Mouse (Mus musculus): ENCODE data around the gene Msh6. TPM values are rescaled to one million over a fixed set of nuclear protein-coding genes. Genes with fewer than 3 reads are reported as not detected.
"Not testable (repeated sequence)": the region's sequence is repeated elsewhere in the genome, so short reads cannot be mapped to it uniquely, and the experiment has no call there.

Gene Msh6
- polyA plus RNA-seq, 1 experiment from 2014 or later = 70.4 TPM

DNA sequence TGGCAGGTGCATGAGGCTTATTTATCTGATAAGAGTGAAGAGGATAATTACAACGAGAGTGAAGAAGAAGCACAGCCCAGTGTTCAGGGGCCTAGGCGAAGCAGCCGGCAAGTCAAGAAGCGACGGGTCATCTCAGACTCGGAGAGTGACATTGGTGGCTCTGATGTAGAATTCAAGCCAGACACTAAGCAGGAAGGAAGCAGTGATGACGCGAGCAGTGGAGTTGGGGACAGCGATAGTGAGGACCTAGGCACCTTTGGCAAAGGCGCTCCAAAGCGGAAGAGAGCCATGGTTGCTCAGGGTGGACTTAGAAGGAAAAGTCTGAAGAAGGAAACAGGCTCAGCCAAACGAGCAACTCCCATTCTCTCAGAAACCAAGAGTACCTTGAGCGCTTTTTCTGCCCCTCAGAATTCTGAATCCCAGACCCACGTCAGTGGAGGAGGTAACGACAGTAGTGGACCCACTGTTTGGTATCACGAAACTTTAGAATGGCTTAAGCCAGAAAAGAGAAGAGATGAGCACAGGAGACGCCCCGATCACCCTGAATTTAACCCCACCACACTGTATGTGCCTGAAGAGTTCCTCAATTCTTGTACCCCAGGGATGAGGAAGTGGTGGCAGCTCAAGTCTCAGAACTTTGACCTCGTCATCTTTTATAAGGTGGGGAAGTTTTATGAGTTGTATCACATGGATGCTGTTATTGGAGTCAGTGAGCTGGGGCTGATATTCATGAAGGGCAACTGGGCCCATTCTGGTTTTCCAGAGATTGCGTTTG is 9.8 kb downstream of the Msh6 start:
- H3K4me2 ChIP-seq (replicated peaks) = no peak overlapping the region
- peaks cover 87% of the 10 kb centered on the region for H3K36me3 ChIP-seq
- H3K9ac ChIP-seq (replicated peaks) = no peak overlapping the region
- H3K27ac ChIP-seq (replicated peaks) = no peak overlapping the region
- ATAC-seq (ENCODE audit: low FRiP score, low read depth) = no peak
- WGBS = 93% methylated on average over 20 of the region's 20 CpGs
- H3K9me3 ChIP-seq = no peaks in the 10 kb centered on the region
- no peaks in the 10 kb centered on the region for H3K4me1 ChIP-seq
- H3K27me3 ChIP-seq = no peaks in the 10 kb centered on the region
- no peak overlapping the region for H3K4me3 ChIP-seq

DNA sequence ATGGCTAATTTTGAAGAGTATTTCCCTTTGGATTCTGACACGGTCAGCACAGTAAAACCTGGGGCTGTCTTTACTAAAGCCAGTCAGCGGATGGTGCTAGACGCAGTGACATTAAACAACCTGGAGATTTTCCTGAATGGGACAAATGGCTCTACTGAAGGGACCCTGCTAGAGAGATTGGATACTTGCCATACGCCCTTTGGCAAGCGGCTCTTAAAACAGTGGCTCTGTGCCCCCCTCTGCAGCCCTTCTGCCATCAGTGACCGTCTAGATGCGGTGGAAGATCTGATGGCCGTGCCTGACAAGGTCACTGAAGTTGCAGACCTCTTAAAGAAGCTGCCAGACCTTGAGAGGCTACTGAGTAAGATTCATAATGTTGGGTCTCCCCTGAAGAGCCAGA is 11.1 kb downstream of the Msh6 start:
- Histone ChIP-seq H3K9me3 (no peaks in the 10 kb centered on the region), H3K4me3 (no peak overlapping the region), H3K9ac (replicated peaks) (no peak overlapping the region), H3K4me2 (replicated peaks) (no peak overlapping the region), H3K27ac (replicated peaks) (no peak overlapping the region), H3K27me3 (no peaks in the 10 kb centered on the region), H3K4me1 (no peaks in the 10 kb centered on the region), H3K36me3 (peaks cover 92% of the 10 kb centered on the region)
- no peak for ATAC-seq (ENCODE audit: low FRiP score, low read depth)
- 90% methylated on average over 8 of the region's 8 CpGs for WGBS

DNA sequence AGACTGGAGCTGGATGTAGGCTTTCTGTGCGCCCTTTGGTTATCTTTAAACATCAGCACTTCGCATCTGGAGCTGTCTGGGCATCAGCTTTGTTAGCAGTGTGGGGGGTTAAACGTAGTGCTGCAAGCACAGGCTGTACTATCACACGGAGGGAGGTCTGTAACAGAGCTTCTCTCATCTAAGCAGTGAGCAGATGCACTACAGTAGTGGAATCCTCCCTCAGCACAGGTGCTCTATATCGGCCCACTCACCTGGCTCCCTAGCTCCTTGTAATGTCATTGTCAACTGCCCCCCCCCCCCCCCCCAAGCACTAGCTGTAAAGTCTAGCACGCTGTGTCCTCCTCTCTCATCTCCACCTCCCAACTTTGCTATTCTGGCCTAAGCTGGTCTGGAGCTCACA is 12.6 kb downstream of the Msh6 start:
- Histone ChIP-seq H3K4me1 (no peaks in the 10 kb centered on the region), H3K9ac (replicated peaks) (no peak overlapping the region), H3K4me2 (replicated peaks) (no peak overlapping the region), H3K36me3 (peaks cover 96% of the 10 kb centered on the region), H3K27me3 (no peaks in the 10 kb centered on the region), H3K27ac (replicated peaks) (no peak overlapping the region), H3K4me3 (no peak overlapping the region), H3K9me3 (no peaks in the 10 kb centered on the region)
- 58% methylated on average over 6 of the region's 6 CpGs for WGBS
- ATAC-seq (ENCODE audit: low FRiP score, low read depth) = no peak

DNA sequence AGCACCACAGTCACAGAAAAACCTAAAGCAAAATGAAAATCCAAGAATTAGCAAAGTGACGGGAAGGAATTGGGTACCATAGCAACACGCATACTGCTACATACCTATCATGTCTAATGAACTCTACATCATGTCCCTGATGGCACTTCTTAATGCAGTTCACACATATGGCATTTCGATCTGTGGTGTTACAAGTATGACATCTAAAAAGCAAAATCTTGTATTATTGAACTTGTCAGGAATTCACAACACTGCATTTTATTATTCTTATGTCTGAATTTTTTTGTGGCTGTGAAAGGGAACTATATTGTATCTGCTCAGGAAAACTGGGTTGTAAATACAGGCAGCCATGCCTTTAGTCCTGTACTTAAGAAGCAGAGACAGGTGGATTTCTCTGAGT is 17.3 kb downstream of the Msh6 start:
- H3K9me3 ChIP-seq = no peaks in the 10 kb centered on the region
- no peak for ATAC-seq (ENCODE audit: low FRiP score, low read depth)
- H3K4me2 ChIP-seq (replicated peaks) = no peak overlapping the region
- WGBS = 87% methylated on average over 3 of the region's 3 CpGs
- H3K27me3 ChIP-seq = no peaks in the 10 kb centered on the region
- H3K27ac ChIP-seq (replicated peaks) = no peak overlapping the region
- H3K4me1 ChIP-seq = no peaks in the 10 kb centered on the region
- H3K36me3 ChIP-seq = peaks cover 89% of the 10 kb centered on the region
- no peak overlapping the region for H3K9ac ChIP-seq (replicated peaks)
- no peak overlapping the region for H3K4me3 ChIP-seq

DNA sequence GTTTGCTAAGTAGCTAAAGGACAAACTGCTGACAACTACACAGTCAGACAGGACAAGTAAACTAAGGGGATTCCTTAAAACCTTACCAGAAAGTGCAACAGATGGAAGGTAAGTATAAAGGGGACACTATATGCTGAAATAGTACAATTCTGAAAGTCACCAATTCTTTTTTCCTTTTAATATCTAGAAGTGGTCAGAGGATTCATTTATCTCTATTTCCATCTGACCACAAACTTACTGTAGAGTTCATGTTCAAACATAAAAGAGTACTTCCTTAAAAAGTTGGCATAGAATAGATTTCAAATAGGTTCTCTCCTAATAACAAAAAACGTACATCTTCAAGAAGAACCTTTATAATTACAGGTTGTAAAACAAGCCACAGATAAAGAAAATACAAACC is 18.5 kb downstream of the Msh6 start:
- ATAC-seq (ENCODE audit: low FRiP score, low read depth) = no peak
- WGBS = 88% methylated on average over 1 of the region's 1 CpGs

DNA sequence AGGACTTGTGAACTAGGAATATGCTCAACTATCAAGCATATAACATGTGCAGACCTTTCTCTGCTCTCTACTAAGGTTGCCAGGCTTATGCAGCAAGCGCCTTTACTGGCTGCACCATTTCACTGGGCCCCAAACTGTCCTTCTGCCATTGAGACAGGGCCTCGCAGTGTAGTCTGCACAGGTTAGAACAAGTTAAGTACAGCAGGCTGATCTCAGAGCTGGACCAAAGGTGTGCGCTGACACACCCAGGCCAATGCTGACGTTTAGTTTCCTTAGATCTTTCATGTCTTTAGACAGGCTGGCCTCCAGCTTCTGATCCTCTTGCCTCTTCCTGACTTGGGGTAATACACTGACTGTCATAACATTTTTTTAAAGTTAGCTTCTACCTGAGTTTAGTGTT is 22.9 kb downstream of the Msh6 start:
- Histone ChIP-seq H3K9ac (replicated peaks) (no peak overlapping the region), H3K9me3 (no peaks in the 10 kb centered on the region), H3K36me3 (peaks cover 84% of the 10 kb centered on the region), H3K4me1 (no peaks in the 10 kb centered on the region), H3K4me2 (replicated peaks) (no peak overlapping the region), H3K27me3 (no peaks in the 10 kb centered on the region), H3K4me3 (no peak overlapping the region), H3K27ac (replicated peaks) (no peak overlapping the region)
- no peak for ATAC-seq (ENCODE audit: low FRiP score, low read depth)
- WGBS = 92% methylated on average over 4 of the region's 4 CpGs

More for the DNA sequence above, 18.5 kb downstream of the Msh6 start:
- Histone ChIP-seq H3K27ac (replicated peaks) (no peak overlapping the region), H3K4me2 (replicated peaks) (no peak overlapping the region), H3K27me3 (no peaks in the 10 kb centered on the region), H3K36me3 (peaks cover 87% of the 10 kb centered on the region), H3K4me3 (no peak overlapping the region), H3K9ac (replicated peaks) (no peak overlapping the region), H3K4me1 (no peaks in the 10 kb centered on the region), H3K9me3 (no peaks in the 10 kb centered on the region)

DNA sequence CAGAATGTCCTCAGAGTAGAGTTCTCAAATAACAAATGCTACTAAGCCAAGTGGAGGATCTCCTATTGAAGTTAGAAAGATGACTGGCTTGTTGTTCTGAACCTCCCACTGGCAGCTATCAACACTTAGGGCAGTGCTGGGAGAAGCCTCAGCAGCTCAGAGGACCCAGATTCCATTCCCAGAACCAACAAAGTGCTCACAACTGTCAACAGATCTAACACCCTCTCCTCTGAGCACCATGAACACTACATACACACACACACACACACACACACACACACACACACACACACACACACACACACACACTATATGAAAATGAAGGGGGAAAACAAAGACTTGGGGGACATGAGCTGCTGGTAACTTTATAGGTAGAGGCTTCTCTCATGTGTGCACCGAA is 30.0 kb downstream of the Msh6 start:
- H3K4me2 ChIP-seq (replicated peaks) = no peak overlapping the region
- H3K9me3 ChIP-seq = no peaks in the 10 kb centered on the region
- H3K4me3 ChIP-seq = no peak overlapping the region
- no peak for ATAC-seq (ENCODE audit: low FRiP score, low read depth)
- H3K27me3 ChIP-seq = no peaks in the 10 kb centered on the region
- no peak overlapping the region for H3K27ac ChIP-seq (replicated peaks)
- WGBS = 100% methylated on average over 1 of the region's 1 CpGs
- H3K9ac ChIP-seq (replicated peaks) = no peak overlapping the region
- H3K4me1 ChIP-seq = no peaks in the 10 kb centered on the region
- peaks cover 72% of the 10 kb centered on the region for H3K36me3 ChIP-seq

DNA sequence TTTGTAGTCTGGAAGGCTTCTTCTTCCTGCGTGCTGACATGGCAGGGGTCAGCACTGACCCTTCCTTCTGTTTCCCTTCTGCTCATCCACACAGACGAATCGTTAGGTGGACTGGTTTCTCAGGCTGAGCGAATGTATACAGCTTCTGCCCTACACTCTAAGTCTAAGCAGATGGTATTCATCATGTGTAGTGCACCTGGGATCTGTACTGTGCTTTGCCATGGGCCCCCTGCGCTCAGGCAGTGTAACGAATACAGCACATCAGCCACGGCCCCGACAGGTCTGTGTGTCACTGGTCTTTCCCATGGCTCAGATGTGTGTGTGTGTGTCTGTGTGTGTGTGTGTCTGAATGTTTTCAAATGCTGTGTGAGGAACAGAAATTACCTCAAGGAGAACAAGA is 32.1 kb downstream of the Msh6 start:
- 0 out of 2 replicates have a peak, but pooled peaks have one; percentile 30 for ATAC-seq (ENCODE audit: low FRiP score, low read depth)
- Histone ChIP-seq H3K4me1 (no peaks in the 10 kb centered on the region), H3K27ac (replicated peaks) (no peak overlapping the region), H3K4me3 (no peak overlapping the region), H3K36me3 (peaks cover 75% of the 10 kb centered on the region), H3K9ac (replicated peaks) (no peak overlapping the region), H3K4me2 (replicated peaks) (no peak overlapping the region), H3K27me3 (no peaks in the 10 kb centered on the region), H3K9me3 (no peaks in the 10 kb centered on the region)
- 91% methylated on average over 8 of the region's 8 CpGs for WGBS

DNA sequence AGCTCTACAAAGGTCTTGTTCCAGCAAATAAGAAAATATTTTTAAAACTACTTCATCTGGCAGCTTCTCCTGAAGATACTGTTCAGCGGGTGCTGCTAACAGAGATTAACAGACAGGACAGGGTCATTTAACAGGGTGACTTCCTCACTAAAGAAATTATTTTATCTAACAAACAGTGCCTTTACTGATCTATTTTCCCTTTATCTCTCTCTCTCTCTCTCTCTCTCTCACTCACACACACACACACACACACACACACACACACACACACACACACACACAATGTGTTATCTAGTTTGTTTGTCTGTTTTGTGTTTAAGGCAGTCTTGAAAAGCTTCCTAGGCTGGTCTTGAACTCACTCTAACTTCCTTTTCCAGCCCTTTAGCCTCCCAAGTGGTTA is 39.6 kb downstream of the Msh6 start:
- H3K4me2 ChIP-seq (replicated peaks) = no peak overlapping the region
- H3K4me1 ChIP-seq = no peaks in the 10 kb centered on the region
- 90% methylated on average over 1 of the region's 1 CpGs for WGBS
- no peak for ATAC-seq (ENCODE audit: low FRiP score, low read depth)
- no peaks in the 10 kb centered on the region for H3K27me3 ChIP-seq
- H3K4me3 ChIP-seq = no peak overlapping the region
- H3K36me3 ChIP-seq = peaks cover 52% of the 10 kb centered on the region
- H3K27ac ChIP-seq (replicated peaks) = no peak overlapping the region
- no peak overlapping the region for H3K9ac ChIP-seq (replicated peaks)
- H3K9me3 ChIP-seq = no peaks in the 10 kb centered on the region

DNA sequence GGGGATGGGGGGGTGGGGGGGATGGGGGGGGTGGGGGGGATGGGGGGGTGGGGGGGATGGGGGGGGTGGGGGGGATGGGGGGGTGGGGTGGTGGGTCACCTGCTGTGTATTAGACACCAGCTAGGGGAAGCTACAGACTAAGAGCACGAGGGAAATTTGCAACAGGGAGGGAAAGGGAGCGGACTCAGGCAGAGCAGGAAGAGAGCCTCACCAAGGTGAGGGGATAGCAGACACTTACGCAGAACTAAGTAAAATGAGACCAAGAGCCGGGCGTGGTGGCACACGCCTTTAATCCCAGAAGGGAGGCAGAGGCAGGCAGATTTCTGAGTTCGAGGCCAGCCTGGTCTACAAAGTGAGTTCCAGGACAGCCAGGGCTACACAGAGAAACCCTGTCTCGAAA is 41.2 kb downstream of the Msh6 start:
- peaks cover 38% of the 10 kb centered on the region for H3K36me3 ChIP-seq
- not testable (repeated sequence) for ATAC-seq (ENCODE audit: low FRiP score, low read depth)

DNA sequence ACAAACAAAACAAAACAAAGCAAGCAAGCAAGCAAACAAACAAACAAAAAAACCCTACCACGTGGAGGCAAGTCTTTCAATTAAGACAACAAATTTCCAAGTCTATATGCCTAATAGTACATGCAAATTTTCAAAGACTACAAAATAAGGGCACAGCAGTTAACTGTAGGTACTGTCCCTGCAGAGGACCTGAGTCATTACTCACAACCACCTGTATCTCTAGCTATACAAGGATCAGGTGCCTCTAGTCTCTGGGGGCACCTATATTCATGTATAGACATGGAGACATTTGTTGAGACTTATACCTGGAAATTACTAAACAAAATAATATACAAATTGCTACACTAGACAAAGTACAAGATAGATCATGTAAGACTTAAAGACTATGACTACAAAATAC is 49.1 kb downstream of the Msh6 start:
- Histone ChIP-seq H3K9ac (replicated peaks) (no peak overlapping the region), H3K4me2 (replicated peaks) (no peak overlapping the region), H3K9me3 (no peaks in the 10 kb centered on the region), H3K27ac (replicated peaks) (no peak overlapping the region), H3K4me3 (no peak overlapping the region), H3K27me3 (no peaks in the 10 kb centered on the region), H3K4me1 (no peaks in the 10 kb centered on the region), H3K36me3 (no peaks in the 10 kb centered on the region)
- 88% methylated on average over 1 of the region's 1 CpGs for WGBS
- ATAC-seq (ENCODE audit: low FRiP score, low read depth) = no peak

More for the DNA sequence above, 41.2 kb downstream of the Msh6 start:
- WGBS = 92% methylated on average over 8 of the region's 8 CpGs
- H3K9ac ChIP-seq (replicated peaks); H3K27me3 ChIP-seq; H3K4me3 ChIP-seq; H3K4me1 ChIP-seq; H3K4me2 ChIP-seq (replicated peaks); H3K27ac ChIP-seq (replicated peaks); H3K9me3 ChIP-seq: not testable (repeated sequence)

DNA sequence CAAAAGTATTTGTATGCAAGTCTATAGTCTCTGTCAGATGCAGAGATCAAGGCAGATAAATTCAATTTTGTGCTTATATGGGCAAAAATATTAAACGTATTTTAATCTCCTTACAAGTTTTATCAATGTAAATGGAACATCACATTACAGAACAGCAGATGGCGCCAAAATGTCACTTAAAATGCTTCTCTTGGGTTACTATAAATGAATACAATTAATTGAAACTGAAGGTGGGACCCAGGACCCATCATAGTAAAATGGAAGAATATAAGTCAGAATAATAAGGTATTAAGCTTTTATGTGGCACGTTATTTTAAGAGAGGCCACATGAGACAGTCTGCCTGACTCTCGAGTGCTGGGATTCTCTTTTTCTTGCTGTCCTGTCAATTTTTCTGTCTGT is 50.4 kb downstream of the Msh6 start:
- H3K27me3 ChIP-seq = no peaks in the 10 kb centered on the region

More for the DNA sequence above, 50.4 kb downstream of the Msh6 start:
- no peak overlapping the region for H3K27ac ChIP-seq (replicated peaks)
- H3K9me3 ChIP-seq = no peaks in the 10 kb centered on the region
- no peaks in the 10 kb centered on the region for H3K36me3 ChIP-seq
- no peak overlapping the region for H3K4me2 ChIP-seq (replicated peaks)
- H3K4me3 ChIP-seq = no peak overlapping the region
- no peak overlapping the region for H3K9ac ChIP-seq (replicated peaks)
- WGBS = 53% methylated on average over 4 of the region's 4 CpGs
- ATAC-seq (ENCODE audit: low FRiP score, low read depth) = peak; percentile 55; the same call in 1 of the 2 replicates
- H3K4me1 ChIP-seq = no peaks in the 10 kb centered on the region

All from midbrain, embryonic 12.5 days (tissue).